Mouse (Mus musculus) adrenal gland, adult 2 months (tissue): ENCODE measurements around the gene Serinc5. TPM values are rescaled to one million over a fixed set of nuclear protein-coding genes. Genes with fewer than 3 reads are reported as not detected.

ENCODE experiments used
- DNase-seq: peaks from one replicate; pipeline ENCODE4 v3.0.0; 2021
- polyA plus RNA-seq: library from polyadenylated mRNA; depleted of rRNA; stranded (reverse); fragments of >200 nt; gene quantifications from 2 replicates; pipeline ENCODE4 v1.2.3, GENCODE M21; 2012; rRNA removed
- total RNA-seq, 2 experiments: library from RNA; stranded (reverse); gene quantifications; 2 replicates each; pipeline ENCODE4 v1.2.3; 2021

Serinc5 gene
- total and polyA plus RNA-seq, 3 experiments, result 20.0 to 119 (median 39.4) TPM

GRCm38 (mm10) chr13:92742886-92743285 lies 132.0 kb downstream of the Serinc5 start:
- DNase-seq, result no peak

GRCm38 (mm10) chr13:92743337-92743736 lies 132.4 kb downstream of the Serinc5 start:
- no peak for DNase-seq

- peak; percentile 77 for DNase-seq
These were observed 140.2 kb downstream of the Serinc5 start for GRCm38 (mm10) chr13:92750976-92751518.

- peak; percentile 92 for DNase-seq
These were observed 141.1 kb downstream of the Serinc5 start for GRCm38 (mm10) chr13:92751726-92752565.

GRCm38 (mm10) chr13:92753676-92754075 lies 142.8 kb downstream of the Serinc5 start:
- no peak for DNase-seq

GRCm38 (mm10) chr13:92755036-92755435 lies 144.1 kb downstream of the Serinc5 start:
- DNase-seq, result no peak

- DNase-seq, result no peak
These were observed 147.2 kb downstream of the Serinc5 start for GRCm38 (mm10) chr13:92757972-92758585.

GRCm38 (mm10) chr13:92759096-92759495 lies 148.2 kb downstream of the Serinc5 start:
- DNase-seq, result no peak

GRCm38 (mm10) chr13:92760519-92760918 lies 149.6 kb downstream of the Serinc5 start:
- DNase-seq, result no peak

Other genes with a start within 250 kb of the Serinc5 start
- 1 to 10 TPM; 1.2 to 1.4 TPM for gene Ankrd34b, start 185.2 kb upstream of the Serinc5 start, total RNA-seq
- gene Ankrd34b, start 185.2 kb upstream of the Serinc5 start, polyA plus RNA-seq, result 0.25 and 0.38 TPM in 2 replicates
- 1 to 10 TPM; 6.1 to 6.2 TPM for gene Fam151b, start 127.1 kb upstream of the Serinc5 start, total RNA-seq
- gene Fam151b, start 127.1 kb upstream of the Serinc5 start, polyA plus RNA-seq, result 1.2 and 2.3 TPM in 2 replicates
- 10 to 100 TPM; 22.1 to 25.1 TPM for gene Zfyve16, start 80.2 kb upstream of the Serinc5 start, total RNA-seq
- gene Zfyve16, start 80.2 kb upstream of the Serinc5 start, polyA plus RNA-seq, result 1.0 and 1.1 TPM in 2 replicates
- gene Spz1, start 34.9 kb upstream of the Serinc5 start, total RNA-seq, result not detected
- gene Spz1, start 34.9 kb upstream of the Serinc5 start, polyA plus RNA-seq, result not detected in 2 replicates
- gene Thbs4, start 183.7 kb downstream of the Serinc5 start, total RNA-seq, result 1 to 10 TPM; 2.7 to 3.6 TPM
- 1.3 and 1.5 TPM in 2 replicates for gene Thbs4, start 183.7 kb downstream of the Serinc5 start, polyA plus RNA-seq
- 10 to 100 TPM; 18.8 to 21.3 TPM for gene Mtx3, start 233.7 kb downstream of the Serinc5 start, total RNA-seq
- gene Mtx3, start 233.7 kb downstream of the Serinc5 start, polyA plus RNA-seq, result 4.4 and 4.5 TPM in 2 replicates